Mouse (Mus musculus): ENCODE measurements at regions not wholly inside any gene's neighbourhood (a gene's known extent, or its start where the extent isn't known, plus 50 kb on each side); places are given as distances from the start of the nearest gene placed in this dataset.

DNA sequence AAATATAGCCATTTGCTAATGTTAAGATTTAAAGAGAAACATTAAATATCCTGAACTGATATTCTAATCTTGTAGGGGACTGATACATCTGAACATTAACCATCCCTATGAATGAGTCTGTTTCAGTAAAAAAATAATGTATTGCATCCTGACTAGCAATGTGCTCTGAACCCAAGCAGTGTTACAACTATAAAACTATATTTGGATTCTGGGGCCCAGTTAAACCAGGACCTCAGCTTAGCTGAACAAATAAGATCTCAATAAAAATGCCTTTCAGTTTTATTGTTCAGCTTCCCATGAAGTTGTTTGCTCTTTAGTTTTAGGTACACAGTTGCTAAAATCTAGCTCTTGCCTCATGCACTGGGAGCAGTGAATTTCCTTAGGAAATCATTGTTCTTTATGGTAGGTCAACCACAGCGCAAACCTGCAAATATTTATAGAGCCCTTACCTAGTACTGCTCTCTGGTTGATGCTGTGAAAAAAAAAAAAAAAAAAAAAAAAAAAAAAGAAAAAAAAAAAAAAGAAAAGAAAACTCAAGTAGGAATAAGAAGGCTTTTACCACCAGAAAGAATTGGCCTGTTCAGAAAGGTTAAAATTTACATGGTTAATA is 457.5 kb downstream of the Chl1 start:
- Histone ChIP-seq H3K4me3 (ENCODE audit: insufficient read depth in 1 of 2, low read depth in 1 of 2, low read length in 2 of 2, poor library complexity in 1 of 2, severe bottlenecking in 1 of 2) (no peak overlapping the region), H3K4me1 (ENCODE audit: control insufficient read depth in 2 of 2, insufficient read depth in 2 of 2, low read length in 2 of 2, poor library complexity in 1 of 2) (no peaks in the 10 kb centered on the region), H3K9ac (ENCODE audit: insufficient read depth, low read depth, low read length, poor library complexity, severe bottlenecking) (no peak overlapping the region), H3K27ac (ENCODE audit: insufficient read depth, low read depth, low read length, poor library complexity, severe bottlenecking) (no peak overlapping the region), H3K9me3 (ENCODE audit: control insufficient read depth, insufficient read depth, low read depth, low read length) (no peaks in the 10 kb centered on the region), H3K36me3 (ENCODE audit: control insufficient read depth, insufficient read depth, low read length, poor library complexity, severe bottlenecking) (no peaks in the 10 kb centered on the region)
- in situ Hi-C loops (cut with MboI; ENCODE audit: low sequenced_read_pairs in 2 of 2, unreplicated experiment in 2 of 2), result no loop called here
- TF ChIP-seq CHD2 (IDR thresholded peaks at IDR 0.05; ENCODE audit: low read depth, low read length), result no peak
- TF ChIP-seq ZC3H11A (IDR thresholded peaks at IDR 0.05; ENCODE audit: borderline replicate concordance, low read depth, low read length), result no peak
- TF ChIP-seq ZNF384 (IDR thresholded peaks at IDR 0.05; ENCODE audit: low read depth, low read length), result 0 out of 2 replicates have a peak, but pooled peaks have one; percentile 4
- TF ChIP-seq MAFK (IDR thresholded peaks at IDR 0.05; ENCODE audit: insufficient read depth, low read depth, low read length), result no peak
- no peak for DNase-seq (ENCODE audit: low read depth, low spot score)

DNA sequence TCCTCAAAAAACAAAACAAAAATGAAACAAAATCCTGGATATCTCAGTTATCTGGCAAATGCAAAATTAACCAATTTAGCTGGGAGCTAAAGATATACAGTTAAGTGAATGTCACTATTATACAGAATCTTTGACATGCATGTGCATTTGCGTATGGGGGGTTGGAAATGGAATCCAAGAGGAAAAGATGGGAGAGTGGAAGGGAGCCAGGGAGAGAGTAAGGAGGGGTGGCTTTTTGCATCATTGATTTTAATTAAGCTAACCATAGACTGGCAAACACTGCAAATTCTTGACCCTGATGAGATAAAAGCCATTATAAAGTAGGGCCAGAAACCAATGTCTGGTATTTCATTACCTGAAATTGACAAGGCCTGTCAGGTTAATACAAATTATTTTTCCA is 488.8 kb downstream of the Chl1 start:
- Histone ChIP-seq H3K4me3 (ENCODE audit: insufficient read depth in 1 of 2, low read depth in 1 of 2, low read length in 2 of 2, poor library complexity in 1 of 2, severe bottlenecking in 1 of 2) (no peak overlapping the region), H3K36me3 (ENCODE audit: control insufficient read depth, insufficient read depth, low read length, poor library complexity, severe bottlenecking) (no peaks in the 10 kb centered on the region), H3K9me3 (ENCODE audit: control insufficient read depth, insufficient read depth, low read depth, low read length) (no peaks in the 10 kb centered on the region), H3K4me1 (ENCODE audit: control insufficient read depth in 2 of 2, insufficient read depth in 2 of 2, low read length in 2 of 2, poor library complexity in 1 of 2) (no peaks in the 10 kb centered on the region), H3K9ac (ENCODE audit: insufficient read depth, low read depth, low read length, poor library complexity, severe bottlenecking) (no peak overlapping the region), H3K27ac (ENCODE audit: insufficient read depth, low read depth, low read length, poor library complexity, severe bottlenecking) (no peak overlapping the region)
- DNase-seq (ENCODE audit: low read depth, low spot score), result no peak
- in situ Hi-C loops (cut with MboI; ENCODE audit: low sequenced_read_pairs in 2 of 2, unreplicated experiment in 2 of 2), result no loop called here
- no peak for TF ChIP-seq CHD2 (IDR thresholded peaks at IDR 0.05; ENCODE audit: low read depth, low read length)
- TF ChIP-seq MAFK (IDR thresholded peaks at IDR 0.05; ENCODE audit: insufficient read depth, low read depth, low read length), result no peak
- no peak for TF ChIP-seq HCFC1 (IDR thresholded peaks at IDR 0.05; ENCODE audit: borderline replicate concordance, insufficient read depth, low read length)
- no peak for TF ChIP-seq ZNF384 (IDR thresholded peaks at IDR 0.05; ENCODE audit: low read depth, low read length)
- TF ChIP-seq ZC3H11A (IDR thresholded peaks at IDR 0.05; ENCODE audit: borderline replicate concordance, low read depth, low read length), result no peak

DNA sequence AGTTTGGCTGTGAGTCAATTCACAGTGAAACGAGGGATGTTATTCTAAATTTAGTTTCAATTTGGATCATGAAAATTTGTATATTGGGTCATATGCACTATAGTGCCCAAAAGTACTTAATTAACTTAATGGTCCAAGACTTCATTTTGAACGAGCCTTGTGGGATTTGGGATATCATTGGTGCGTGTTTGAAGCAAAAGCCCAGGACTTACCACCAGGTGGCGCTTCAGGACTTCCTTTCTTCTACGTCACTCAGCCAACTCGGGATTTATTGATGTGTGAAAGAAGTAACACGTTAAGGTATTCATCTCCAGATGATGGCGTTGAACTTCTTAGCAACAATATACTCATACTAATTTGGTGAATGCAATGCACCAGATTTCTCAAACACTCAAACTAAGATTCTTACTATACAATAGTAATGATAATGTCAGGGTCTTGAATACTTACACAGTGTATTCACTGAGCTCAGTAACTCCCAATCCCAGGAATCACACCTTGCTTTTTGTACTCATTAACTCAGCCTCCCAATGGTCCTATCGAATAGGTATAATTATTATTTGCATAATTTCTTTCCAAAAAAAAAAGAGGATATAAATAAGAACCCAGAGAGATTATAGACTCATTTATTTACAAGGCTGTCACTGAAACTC is 464.0 kb upstream of the Cntn6 start:
- H3K9me3 ChIP-seq (ENCODE audit: control insufficient read depth, insufficient read depth, low read depth, low read length), result no peaks in the 10 kb centered on the region
- peak; percentile 64 for DNase-seq (ENCODE audit: low read depth, low spot score)
- no peak overlapping the region for H3K27ac ChIP-seq (ENCODE audit: insufficient read depth, low read depth, low read length, poor library complexity, severe bottlenecking)
- in situ Hi-C loops (cut with MboI; ENCODE audit: low sequenced_read_pairs in 2 of 2, unreplicated experiment in 2 of 2), result no loop called here
- H3K4me3 ChIP-seq (ENCODE audit: insufficient read depth in 1 of 2, low read depth in 1 of 2, low read length in 2 of 2, poor library complexity in 1 of 2, severe bottlenecking in 1 of 2), result no peak overlapping the region
- no peaks in the 10 kb centered on the region for H3K36me3 ChIP-seq (ENCODE audit: control insufficient read depth, insufficient read depth, low read length, poor library complexity, severe bottlenecking)
- H3K9ac ChIP-seq (ENCODE audit: insufficient read depth, low read depth, low read length, poor library complexity, severe bottlenecking), result no peak overlapping the region
- TF ChIP-seq ZNF384 (IDR thresholded peaks at IDR 0.05; ENCODE audit: low read depth, low read length) (no peak), ZC3H11A (IDR thresholded peaks at IDR 0.05; ENCODE audit: borderline replicate concordance, low read depth, low read length) (peak; percentile 30; the same call in 1 of the 2 replicates)
- H3K4me1 ChIP-seq (ENCODE audit: control insufficient read depth in 2 of 2, insufficient read depth in 2 of 2, low read length in 2 of 2, poor library complexity in 1 of 2), result no peaks in the 10 kb centered on the region

DNA sequence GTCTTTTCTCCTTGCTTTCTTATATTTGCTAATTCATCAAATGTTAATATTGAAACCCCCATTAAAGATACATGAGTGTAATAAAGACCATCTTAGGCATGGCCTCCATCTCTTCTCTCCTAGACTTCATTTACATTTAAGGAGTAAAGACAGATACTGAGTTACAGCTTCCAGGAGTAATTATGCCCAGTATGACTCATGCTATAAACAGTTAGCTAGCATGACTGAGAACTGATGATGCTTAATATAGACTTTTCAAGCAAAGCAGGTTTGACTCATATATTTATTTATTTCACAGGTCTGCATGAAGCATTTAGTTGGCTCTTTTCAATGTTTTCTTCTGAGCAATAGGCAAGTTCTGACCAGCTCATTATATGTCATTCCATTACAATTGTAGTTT is 453.7 kb upstream of the Cntn6 start:
- in situ Hi-C loops (cut with MboI; ENCODE audit: low sequenced_read_pairs in 2 of 2, unreplicated experiment in 2 of 2), result no loop called here
- TF ChIP-seq ZNF384 (IDR thresholded peaks at IDR 0.05; ENCODE audit: low read depth, low read length) (no peak), CHD2 (IDR thresholded peaks at IDR 0.05; ENCODE audit: low read depth, low read length) (no peak), ZC3H11A (IDR thresholded peaks at IDR 0.05; ENCODE audit: borderline replicate concordance, low read depth, low read length) (no peak)
- Histone ChIP-seq H3K36me3 (ENCODE audit: control insufficient read depth, insufficient read depth, low read length, poor library complexity, severe bottlenecking) (no peaks in the 10 kb centered on the region), H3K9me3 (ENCODE audit: control insufficient read depth, insufficient read depth, low read depth, low read length) (no peaks in the 10 kb centered on the region), H3K27ac (ENCODE audit: insufficient read depth, low read depth, low read length, poor library complexity, severe bottlenecking) (no peak overlapping the region), H3K4me3 (ENCODE audit: insufficient read depth in 1 of 2, low read depth in 1 of 2, low read length in 2 of 2, poor library complexity in 1 of 2, severe bottlenecking in 1 of 2) (no peak overlapping the region), H3K9ac (ENCODE audit: insufficient read depth, low read depth, low read length, poor library complexity, severe bottlenecking) (no peak overlapping the region), H3K4me1 (ENCODE audit: control insufficient read depth in 2 of 2, insufficient read depth in 2 of 2, low read length in 2 of 2, poor library complexity in 1 of 2) (no peaks in the 10 kb centered on the region)
- DNase-seq (ENCODE audit: low read depth, low spot score), result no peak

DNA sequence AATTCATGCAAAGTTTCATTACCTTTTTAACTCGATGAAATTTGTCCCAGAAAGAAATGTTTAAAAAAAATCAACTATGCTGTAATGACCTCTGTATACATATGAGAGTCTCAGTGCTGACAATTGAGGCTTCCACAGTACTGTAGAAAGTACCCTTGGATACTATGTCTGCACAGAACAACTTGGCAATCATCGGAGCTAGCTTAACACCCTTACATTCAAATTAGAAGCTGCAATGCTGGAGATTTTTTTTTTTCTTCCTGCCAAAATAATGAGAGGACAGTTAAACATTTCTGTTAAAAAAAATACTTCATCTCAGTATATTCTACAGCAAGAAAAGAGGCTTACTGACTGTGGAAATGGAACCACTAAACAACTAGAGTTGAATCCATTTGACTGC is 452.1 kb upstream of the Cntn6 start:
- no peaks in the 10 kb centered on the region for H3K4me1 ChIP-seq (ENCODE audit: control insufficient read depth in 2 of 2, insufficient read depth in 2 of 2, low read length in 2 of 2, poor library complexity in 1 of 2)
- no peaks in the 10 kb centered on the region for H3K9me3 ChIP-seq (ENCODE audit: control insufficient read depth, insufficient read depth, low read depth, low read length)
- H3K36me3 ChIP-seq (ENCODE audit: control insufficient read depth, insufficient read depth, low read length, poor library complexity, severe bottlenecking), result no peaks in the 10 kb centered on the region
- no peak overlapping the region for H3K9ac ChIP-seq (ENCODE audit: insufficient read depth, low read depth, low read length, poor library complexity, severe bottlenecking)
- no peak for DNase-seq (ENCODE audit: low read depth, low spot score)
- no peak for TF ChIP-seq ZC3H11A (IDR thresholded peaks at IDR 0.05; ENCODE audit: borderline replicate concordance, low read depth, low read length)
- TF ChIP-seq MAFK (IDR thresholded peaks at IDR 0.05; ENCODE audit: insufficient read depth, low read depth, low read length), result no peak
- TF ChIP-seq CHD2 (IDR thresholded peaks at IDR 0.05; ENCODE audit: low read depth, low read length), result no peak
- TF ChIP-seq HCFC1 (IDR thresholded peaks at IDR 0.05; ENCODE audit: borderline replicate concordance, insufficient read depth, low read length), result no peak
- TF ChIP-seq ZNF384 (IDR thresholded peaks at IDR 0.05; ENCODE audit: low read depth, low read length), result no peak
- H3K4me3 ChIP-seq (ENCODE audit: insufficient read depth in 1 of 2, low read depth in 1 of 2, low read length in 2 of 2, poor library complexity in 1 of 2, severe bottlenecking in 1 of 2), result no peak overlapping the region
- in situ Hi-C loops (cut with MboI; ENCODE audit: low sequenced_read_pairs in 2 of 2, unreplicated experiment in 2 of 2), result no loop called here
- H3K27ac ChIP-seq (ENCODE audit: insufficient read depth, low read depth, low read length, poor library complexity, severe bottlenecking), result no peak overlapping the region

All from ES-E14 (cell line).